Mouse (Mus musculus) heart, embryonic 16.5 days (tissue): Measurements from ENCODE around the gene Sephs2. TPM values are rescaled to one million over a fixed set of nuclear protein-coding genes. Genes with fewer than 3 reads are reported as not detected.

Experiments
- ATAC-seq: fragments of 200-750 bp; cut with Nextera tagmentation; replicated peaks from 2 replicates; pipeline ENCODE4 v1.8.0; 2017; ENCODE audit warnings: moderate number of reproducible peaks; ENCODE audit not compliant: insufficient read depth, low FRiP score; ENCODE audit errors: extremely low read depth
- H3K27ac ChIP-seq: fragments of 300-500 bp; sonication (generic); 2 replicates; pipeline ENCODE4 v1.5.1; 2014; ENCODE audit warnings: mild to moderate bottlenecking, low read length, control low read depth, moderate library complexity
- H3K27me3 ChIP-seq: fragments of 300-500 bp; sonication (generic); 2 replicates; pipeline ENCODE4 v1.6.1; 2014; ENCODE audit warnings: low read length, mixed read lengths; ENCODE audit not compliant: control insufficient read depth, insufficient read depth
- H3K36me3 ChIP-seq: fragments of 300-500 bp; sonication (generic); 2 replicates; pipeline ENCODE4 v1.6.1; 2014; ENCODE audit not compliant: control insufficient read depth, insufficient read depth
- H3K4me1 ChIP-seq: fragments of 300-500 bp; sonication (generic); 2 replicates; pipeline ENCODE4 v1.6.1; 2014; ENCODE audit warnings: low read length, mixed read lengths; ENCODE audit not compliant: control insufficient read depth, insufficient read depth
- H3K4me2 ChIP-seq: fragments of 300-500 bp; sonication (generic); 2 replicates; pipeline ENCODE4 v1.6.1; 2014; ENCODE audit warnings: low read depth, mild to moderate bottlenecking, control low read depth, low read length
- H3K4me3 ChIP-seq: fragments of 300-500 bp; sonication (generic); 2 replicates; pipeline ENCODE4 v1.5.1; 2014; ENCODE audit warnings: mild to moderate bottlenecking, control low read depth, low read length
- H3K9ac ChIP-seq: fragments of 300-500 bp; sonication (generic); 2 replicates; pipeline ENCODE4 v1.6.1; 2014; ENCODE audit warnings: low read length, control low read depth
- H3K9me3 ChIP-seq: fragments of 300-500 bp; sonication (generic); replicated peaks from 2 replicates; pipeline ENCODE4 v1.6.1; 2016; ENCODE audit warnings: low read length; ENCODE audit not compliant: control insufficient read depth
- WGBS: fragments of 180-500 bp; shearing (Covaris S2); extraction: QIAGEN DNeasy Blood & Tissue Kit; methylation state at CpG from one replicate; pipeline ENCODE4 v1.1.7; 2014; 5-methylcytosine and 5-hydroxymethylcytosine counted together
- polyA plus RNA-seq: library from polyadenylated mRNA; unstranded; fragments of >200 nt; fragmentation: Nextera tagmentation; extraction: Ambion mirVana; gene quantifications from 2 replicates; pipeline ENCODE4 v1.2.1, GENCODE M21; 2015

The Sephs2 gene
- polyA plus RNA-seq, 1 experiment from 2014 or later = 48.7 TPM

DNA sequence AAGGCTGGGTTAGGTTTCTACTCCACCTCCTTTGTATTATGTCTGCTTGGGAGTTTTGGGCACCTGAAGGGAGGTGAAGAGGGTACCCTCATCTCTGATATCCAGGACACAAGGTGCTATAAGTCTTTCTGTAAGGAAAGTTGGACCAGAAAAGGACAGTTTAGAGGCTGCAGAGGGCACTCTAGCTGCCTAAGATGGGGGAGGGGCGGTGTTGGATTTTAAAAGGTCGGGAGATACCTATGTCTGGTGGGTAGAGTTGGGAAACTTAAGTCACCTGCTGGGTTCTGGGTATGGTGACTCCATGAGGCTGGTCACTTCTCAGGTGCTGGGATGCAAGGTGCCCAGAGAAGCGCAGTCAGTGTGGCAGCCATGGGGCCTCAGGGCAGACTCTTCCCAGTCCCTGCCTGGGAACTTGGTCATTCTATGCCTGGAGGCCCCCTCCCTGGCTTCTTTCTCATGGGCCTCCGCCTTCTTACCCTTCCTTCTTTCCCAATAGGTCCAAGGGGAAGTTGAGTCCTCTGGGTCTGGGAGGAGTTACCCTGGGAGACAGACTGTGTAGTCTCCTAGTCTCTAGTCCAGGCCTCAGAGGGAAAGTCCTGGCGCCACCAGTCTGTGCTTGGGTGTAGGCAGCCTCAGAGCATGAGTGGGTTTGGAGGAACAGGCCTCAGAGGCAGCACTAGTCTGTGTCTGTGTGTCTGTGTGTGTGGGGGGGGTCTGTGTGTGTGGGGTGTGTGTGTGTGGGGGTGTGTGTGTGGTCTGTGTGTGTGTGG is 23.1 kb upstream of the Sephs2 start:
- Histone ChIP-seq H3K27ac (no peak overlapping the region; the same call in 1 of the 2 replicates), H3K4me2 (peak overlapping the region; percentile 26), H3K27me3 (no peaks in the 10 kb centered on the region), H3K36me3 (no peaks in the 10 kb centered on the region), H3K4me1 (peaks cover 3% of the 10 kb centered on the region; the same call in 1 of the 2 replicates), H3K9ac (peak overlapping the region; percentile 21; the same call in 1 of the 2 replicates), H3K9me3 (no peaks in the 10 kb centered on the region), H3K4me3 (peak overlapping the region; percentile 36)
- 73% methylated on average over 5 of the region's 5 CpGs for WGBS
- no peak for ATAC-seq

DNA sequence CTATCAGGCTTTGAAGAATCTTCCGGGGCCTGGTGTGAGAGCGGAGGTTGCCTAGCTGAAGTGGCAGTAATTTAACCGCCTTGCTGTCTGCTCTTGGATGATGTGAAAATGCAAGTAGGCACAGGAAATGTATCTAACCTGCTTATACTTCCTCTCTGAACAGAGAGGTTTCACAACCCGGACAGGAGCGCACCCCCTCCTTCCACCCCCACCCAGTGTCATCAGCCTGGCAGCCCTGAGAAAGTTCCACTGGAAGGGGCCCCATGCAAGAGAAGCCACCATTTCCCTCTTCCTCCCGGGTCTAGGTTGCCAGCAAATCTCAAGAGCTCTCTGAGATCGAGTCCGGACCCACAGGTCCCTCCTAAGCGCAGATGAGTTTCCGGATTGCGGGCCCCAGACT is 22.2 kb upstream of the Sephs2 start, which contains the start of gene Itgal:
Gene Itgal, plus strand, starts transcription at position 163 of the 400 bp plus-strand sequence.
- Histone ChIP-seq H3K36me3 (no peaks in the 10 kb centered on the region), H3K27ac (peak within 1 kb of the TSS; percentile 64), H3K9me3 (no peaks in the 10 kb centered on the region), H3K4me2 (peak within 1 kb of the TSS; percentile 26), H3K4me1 (peaks cover 3% of the 10 kb centered on the region; the same call in 1 of the 2 replicates), H3K4me3 (peak within 1 kb of the TSS; percentile 36), H3K27me3 (no peaks in the 10 kb centered on the region), H3K9ac (peak within 1 kb of the TSS; percentile 34; the same call in 1 of the 2 replicates)
- WGBS = 60% methylated on average over 11 of the region's 11 CpGs
- ATAC-seq = peak; percentile 57; the same call in 1 of the 2 replicates

DNA sequence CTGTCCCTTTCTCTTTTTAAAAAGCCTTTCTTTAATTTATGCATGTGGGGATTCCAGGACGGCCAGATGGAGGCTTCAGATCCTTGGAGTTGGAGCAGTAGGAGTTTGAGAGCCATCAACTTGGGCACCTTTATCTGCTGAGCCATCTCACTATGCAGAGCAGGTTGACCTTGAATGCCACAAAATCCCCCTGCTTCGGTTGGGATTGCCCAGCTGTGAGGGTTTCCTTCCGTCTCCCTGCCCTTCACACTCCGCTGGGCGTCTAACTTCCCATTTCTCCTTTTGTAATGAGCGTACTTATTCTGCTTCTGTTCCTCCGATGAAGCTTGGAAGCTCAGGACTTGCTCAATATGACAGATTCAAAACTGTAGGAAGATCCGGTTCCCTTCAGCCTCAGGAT is 16.3 kb upstream of the Sephs2 start:
- WGBS = 62% methylated on average over 8 of the region's 8 CpGs
- Histone ChIP-seq H3K4me2 (no peak overlapping the region), H3K9ac (no peak overlapping the region)

DNA sequence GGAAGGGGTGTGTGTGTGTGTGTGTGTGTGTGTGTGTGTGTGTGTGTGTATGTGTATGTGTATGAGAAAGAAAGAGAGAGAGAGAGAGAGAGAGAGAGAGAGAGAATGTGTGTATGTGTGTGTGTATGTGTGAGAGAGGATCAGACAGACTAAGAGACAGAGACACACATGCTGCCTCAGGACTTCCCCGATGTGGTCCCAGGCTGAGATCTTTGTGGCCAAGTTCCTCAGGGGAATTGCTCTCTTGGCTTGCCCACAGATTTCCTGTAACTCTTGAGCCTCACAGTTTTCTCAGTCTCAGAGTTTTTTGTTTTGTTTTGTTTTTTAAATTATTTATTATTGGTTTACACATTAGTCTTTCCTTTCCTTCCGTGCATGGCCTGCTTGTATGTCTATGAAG is 15.5 kb upstream of the Sephs2 start:
- no peak overlapping the region for H3K4me3 ChIP-seq
- ATAC-seq = no peak
- H3K36me3 ChIP-seq = no peaks in the 10 kb centered on the region
- H3K9me3 ChIP-seq = peaks cover 14% of the 10 kb centered on the region
- H3K9ac ChIP-seq = no peak overlapping the region
- H3K4me2 ChIP-seq = no peak overlapping the region
- WGBS = 73% methylated on average over 2 of the region's 2 CpGs
- no peaks in the 10 kb centered on the region for H3K27me3 ChIP-seq
- H3K27ac ChIP-seq = no peak overlapping the region
- no peaks in the 10 kb centered on the region for H3K4me1 ChIP-seq

More for the DNA sequence above, 16.3 kb upstream of the Sephs2 start:
- H3K9me3 ChIP-seq = peaks cover 14% of the 10 kb centered on the region
- no peak for ATAC-seq
- H3K36me3 ChIP-seq = no peaks in the 10 kb centered on the region
- H3K4me1 ChIP-seq = no peaks in the 10 kb centered on the region
- H3K4me3 ChIP-seq = no peak overlapping the region
- no peak overlapping the region for H3K27ac ChIP-seq
- no peaks in the 10 kb centered on the region for H3K27me3 ChIP-seq

DNA sequence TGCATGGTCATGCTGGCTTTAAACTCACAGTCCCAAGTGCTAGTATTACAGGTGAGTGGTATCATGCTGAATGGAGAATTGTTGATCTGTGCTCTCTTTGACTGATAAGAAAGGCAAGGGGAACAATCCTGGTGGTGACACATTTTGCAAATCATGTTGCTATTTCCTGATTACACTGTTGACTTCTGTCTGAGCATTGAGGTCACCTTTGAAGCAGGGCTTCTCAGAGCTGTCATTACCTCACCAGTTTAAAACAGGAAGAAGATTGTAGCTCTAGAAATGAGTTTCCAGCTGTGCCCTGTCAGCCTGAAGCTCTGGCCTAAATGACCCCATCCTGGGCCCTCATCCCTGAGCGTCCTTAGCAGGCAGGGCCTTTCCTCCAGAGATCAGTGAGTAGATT is 14.1 kb upstream of the Sephs2 start:
- Histone ChIP-seq H3K27me3 (no peaks in the 10 kb centered on the region), H3K36me3 (no peaks in the 10 kb centered on the region), H3K4me2 (no peak overlapping the region), H3K9me3 (peaks cover 14% of the 10 kb centered on the region), H3K4me3 (no peak overlapping the region), H3K9ac (no peak overlapping the region), H3K27ac (no peak overlapping the region), H3K4me1 (no peaks in the 10 kb centered on the region)
- ATAC-seq = no peak
- 78% methylated on average over 1 of the region's 1 CpGs for WGBS

DNA sequence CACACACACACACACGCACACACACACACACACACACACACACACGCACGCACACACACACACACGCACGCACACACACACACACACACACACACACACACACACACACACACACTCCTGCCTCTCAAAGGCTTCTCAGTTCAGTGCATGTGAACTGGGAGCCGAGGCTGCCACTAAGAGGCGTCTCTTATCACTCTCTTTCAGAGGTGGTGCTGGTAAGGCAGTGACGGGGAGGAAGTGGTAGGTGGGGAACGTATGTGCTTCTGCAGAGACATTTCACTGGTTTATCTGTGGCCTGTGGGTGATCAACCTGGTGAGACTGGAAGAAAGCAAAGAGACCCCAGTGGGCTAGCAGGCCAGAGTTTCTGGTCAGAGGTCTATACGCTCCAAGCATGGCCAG is 11.3 kb upstream of the Sephs2 start:
- H3K4me1 ChIP-seq = no peaks in the 10 kb centered on the region
- peaks cover 14% of the 10 kb centered on the region for H3K9me3 ChIP-seq
- 47% methylated on average over 6 of the region's 10 CpGs for WGBS
- H3K4me2 ChIP-seq = no peak overlapping the region
- H3K27me3 ChIP-seq = no peaks in the 10 kb centered on the region
- H3K9ac ChIP-seq = no peak overlapping the region
- no peak; the same call in 1 of the 2 replicates for ATAC-seq
- H3K36me3 ChIP-seq = no peaks in the 10 kb centered on the region
- H3K27ac ChIP-seq = no peak overlapping the region
- H3K4me3 ChIP-seq = no peak overlapping the region

DNA sequence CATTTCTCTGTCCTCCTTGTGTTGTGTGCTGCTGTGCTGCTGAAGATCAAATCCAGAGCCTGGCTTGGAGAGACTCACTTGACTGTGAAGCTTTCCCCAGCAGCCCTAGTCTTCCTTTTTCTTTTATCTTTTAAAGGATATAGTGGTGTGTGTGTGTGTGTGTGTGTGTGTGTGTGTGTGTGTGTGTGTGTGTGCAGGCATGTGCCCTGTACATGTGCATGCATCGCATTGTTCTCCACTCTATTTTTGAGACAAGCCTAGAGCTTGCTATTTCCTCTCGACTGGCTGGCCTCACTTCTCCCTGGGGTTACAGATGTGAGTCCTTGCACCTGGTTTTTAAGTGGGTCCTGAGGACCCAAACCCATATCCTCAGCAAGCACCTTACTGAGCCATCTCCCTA is 8.3 kb upstream of the Sephs2 start:
- H3K27ac ChIP-seq = no peak overlapping the region; the same call in 1 of the 2 replicates
- ATAC-seq = no peak
- WGBS = 45% methylated on average over 2 of the region's 2 CpGs
- no peak overlapping the region for H3K9ac ChIP-seq
- H3K36me3 ChIP-seq = no peaks in the 10 kb centered on the region
- 0 out of 2 replicates have a peak, but pooled peaks cover 3% of the 10 kb centered on the region for H3K9me3 ChIP-seq
- H3K4me1 ChIP-seq = no peaks in the 10 kb centered on the region
- H3K4me2 ChIP-seq = no peak overlapping the region
- no peaks in the 10 kb centered on the region for H3K27me3 ChIP-seq
- no peak overlapping the region for H3K4me3 ChIP-seq

DNA sequence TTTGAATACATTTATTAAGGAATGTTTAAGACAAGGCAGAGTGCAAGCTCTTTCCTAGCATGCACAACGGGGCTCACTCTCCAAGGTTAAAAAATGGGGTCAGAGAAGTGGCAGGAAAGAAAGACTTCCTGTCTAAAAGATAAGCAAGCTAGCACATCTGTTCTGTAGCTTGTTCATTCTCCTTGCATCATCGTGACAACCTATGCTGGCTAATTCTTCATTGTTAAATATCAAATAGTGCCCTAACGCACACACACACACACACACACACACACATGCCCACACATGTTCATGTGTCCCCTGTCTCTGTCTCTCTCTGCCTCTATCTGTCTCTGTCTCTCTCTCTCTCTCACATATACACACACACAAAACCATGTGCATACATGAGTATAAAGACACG is 7.3 kb upstream of the Sephs2 start:
- Histone ChIP-seq H3K4me3 (no peak overlapping the region), H3K36me3 (no peaks in the 10 kb centered on the region), H3K9me3 (no peaks in the 10 kb centered on the region), H3K4me1 (no peaks in the 10 kb centered on the region), H3K9ac (no peak overlapping the region), H3K27me3 (no peaks in the 10 kb centered on the region), H3K4me2 (no peak overlapping the region), H3K27ac (no peak overlapping the region)
- ATAC-seq = no peak
- 33% methylated on average over 4 of the region's 4 CpGs for WGBS

DNA sequence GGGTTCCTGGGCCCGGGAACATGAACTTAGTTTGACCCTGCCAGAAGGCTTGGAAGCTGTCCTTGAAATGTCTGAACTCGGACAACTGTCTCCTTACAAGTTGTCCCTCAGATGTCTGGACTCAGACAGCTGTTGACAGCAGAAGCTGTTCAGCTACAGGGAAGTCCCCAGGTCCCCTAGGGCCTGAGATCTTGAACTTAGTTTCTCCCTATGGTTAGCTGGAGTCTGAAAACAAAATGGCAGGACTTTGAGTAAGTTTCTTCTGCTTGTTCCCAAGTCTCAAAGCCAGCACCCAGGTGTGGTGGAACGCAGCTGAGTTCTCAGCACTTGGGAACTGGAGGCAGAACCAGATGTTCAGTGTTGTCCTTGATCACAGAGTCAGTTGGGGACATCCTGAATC is 6.2 kb upstream of the Sephs2 start:
- H3K9ac ChIP-seq = no peak overlapping the region
- no peak overlapping the region; the same call in 1 of the 2 replicates for H3K27ac ChIP-seq
- no peaks in the 10 kb centered on the region for H3K27me3 ChIP-seq
- 38% methylated on average over 3 of the region's 3 CpGs for WGBS
- no peak overlapping the region for H3K4me3 ChIP-seq
- no peaks in the 10 kb centered on the region for H3K4me1 ChIP-seq
- H3K9me3 ChIP-seq = no peaks in the 10 kb centered on the region
- no peak overlapping the region for H3K4me2 ChIP-seq
- no peaks in the 10 kb centered on the region for H3K36me3 ChIP-seq
- no peak; the same call in 1 of the 2 replicates for ATAC-seq
